Mouse (Mus musculus): ENCODE measurements around the gene Cyb5r4.

GRCm38 (mm10) chr9:86985105-86985504 is 36.7 kb upstream of the Cyb5r4 start:
- TF ChIP-seq CTCF (IDR thresholded peaks at IDR 0.05; ENCODE audit: borderline replicate concordance, insufficient read depth, low read length) (no peak), POLR2A (IDR thresholded peaks at IDR 0.05; ENCODE audit: low read depth, low read length) (no peak)
